Mouse (Mus musculus) MEL (cell line): ENCODE results near the gene Oasl2. TPM values are rescaled to one million over a fixed set of nuclear protein-coding genes. Genes with fewer than 3 reads are reported as not detected.
A peak's percentile ranks its signal among the peaks of the same experiment; 100 is the strongest.
"Not testable (repeated sequence)": the region's sequence is repeated elsewhere in the genome, so short reads cannot be mapped to it uniquely, and the experiment has no call there.

Source experiments
- DNase-seq: peaks from one replicate; pipeline ENCODE4 v3.0.0; 2011; ENCODE audit warnings: low read depth, low spot score
- H3K27ac ChIP-seq: 2 replicates; pipeline ENCODE4 v1.5.1; 2012; ENCODE audit warnings: low read depth, mild to moderate bottlenecking, control low read depth, low read length, moderate library complexity; ENCODE audit not compliant: control insufficient read depth
- H3K27me3 ChIP-seq, 2 experiments: fragments of 150-350 bp in 1 of 2; sonication (generic) in 1 of 2; 2 replicates each; pipeline ENCODE4 v1.6.1; 2012; ENCODE audit warnings: low read length in 2 of 2, mild to moderate bottlenecking in 2 of 2, improper control_type of control experiment in 1 of 2, moderate library complexity in 1 of 2; ENCODE audit not compliant: insufficient read depth in 2 of 2, control insufficient read depth in 1 of 2
- H3K36me3 ChIP-seq, 2 experiments: 2 replicates each; pipeline ENCODE4 v1.6.1; 2012 to 2014; ENCODE audit warnings: low read length in 2 of 2, improper control_type of control experiment in 1 of 2, inconsistent platforms in 1 of 2, mild to moderate bottlenecking in 1 of 2; ENCODE audit not compliant: insufficient read depth in 2 of 2, control insufficient read depth in 1 of 2
- H3K4me1 ChIP-seq, 2 experiments: fragments of 150-350 bp in 1 of 2; sonication (generic) in 1 of 2; 2 replicates each; pipeline ENCODE4 v1.6.1; 2012; ENCODE audit warnings: low read length in 2 of 2, improper control_type of control experiment in 1 of 2, mild to moderate bottlenecking in 1 of 2; ENCODE audit not compliant: insufficient read depth in 2 of 2, control insufficient read depth in 1 of 2
- H3K4me3 ChIP-seq, 2 experiments: fragments of 150-350 bp in 1 of 2; sonication (generic) in 1 of 2; 2 replicates each; pipeline ENCODE4 v1.5.1; 2012; ENCODE audit warnings: low read depth in 2 of 2, low read length in 2 of 2, mild to moderate bottlenecking in 2 of 2, moderate library complexity in 2 of 2, control low read depth in 1 of 2, improper control_type of control experiment in 1 of 2; ENCODE audit not compliant: control insufficient read depth in 1 of 2, insufficient read depth in 1 of 2
- H3K79me2 ChIP-seq: 2 replicates; pipeline ENCODE4 v1.6.1; 2012; ENCODE audit warnings: mild to moderate bottlenecking, low read length, moderate library complexity; ENCODE audit not compliant: control insufficient read depth, poor library complexity, insufficient read depth
- H3K9ac ChIP-seq: 2 replicates; pipeline ENCODE4 v1.6.1; 2012; ENCODE audit warnings: low read depth, mild to moderate bottlenecking, control low read depth, low read length, moderate library complexity; ENCODE audit not compliant: control insufficient read depth, poor library complexity, severe bottlenecking
- H3K9me3 ChIP-seq: fragments of 150-350 bp; sonication (generic); replicated peaks from 2 replicates; pipeline ENCODE4 v1.6.1; 2012; ENCODE audit warnings: mild to moderate bottlenecking, low read length, improper control_type of control experiment, moderate library complexity; ENCODE audit not compliant: insufficient read depth
- BHLHE40 ChIP-seq: IDR thresholded peaks from 2 replicates; pipeline ENCODE4 v1.6.1; 2012; ENCODE audit warnings: low read depth, mild to moderate bottlenecking, inconsistent platforms, low read length, improper control_type of control experiment, borderline replicate concordance
- ETS1 ChIP-seq: IDR thresholded peaks from 2 replicates; pipeline ENCODE4 v1.6.1; 2012; ENCODE audit warnings: low read depth, mild to moderate bottlenecking, inconsistent platforms, low read length, improper control_type of control experiment, moderate library complexity
- GATA1 ChIP-seq: IDR thresholded peaks from 2 replicates; pipeline ENCODE4 v1.6.1; 2011; ENCODE audit warnings: low read depth, low read length, improper control_type of control experiment
- HCFC1 ChIP-seq: IDR thresholded peaks from 2 replicates; pipeline ENCODE4 v1.6.1; 2012; ENCODE audit warnings: low read depth, mild to moderate bottlenecking, inconsistent platforms, low read length, improper control_type of control experiment, moderate library complexity
- KAT2A ChIP-seq: conservative IDR thresholded peaks from 2 replicates; pipeline ENCODE4 v1.6.1; 2012; ENCODE audit warnings: low read depth, low read length, improper control_type of control experiment, inconsistent platforms
- MAFK ChIP-seq: IDR thresholded peaks from 2 replicates; pipeline ENCODE4 v1.6.1; 2011; ENCODE audit warnings: low read depth, mild to moderate bottlenecking, low read length, improper control_type of control experiment, borderline replicate concordance
- MYB ChIP-seq: IDR thresholded peaks from 2 replicates; pipeline ENCODE4 v1.6.1; 2011; ENCODE audit warnings: mild to moderate bottlenecking, low read depth, low read length, improper control_type of control experiment
- RCOR1 ChIP-seq: IDR thresholded peaks from 2 replicates; pipeline ENCODE4 v1.6.1; 2012; ENCODE audit warnings: low read depth, mild to moderate bottlenecking, inconsistent platforms, low read length, improper control_type of control experiment
- SIN3A ChIP-seq: IDR thresholded peaks from 2 replicates; pipeline ENCODE4 v1.6.1; 2012; ENCODE audit warnings: low read length, improper control_type of control experiment, inconsistent platforms
- TBP ChIP-seq: IDR thresholded peaks from 2 replicates; pipeline ENCODE4 v1.8.0; 2011; ENCODE audit warnings: low read depth, low read length, improper control_type of control experiment
- USF1 ChIP-seq: IDR thresholded peaks from 2 replicates; pipeline ENCODE4 v1.6.1; 2014; ENCODE audit warnings: low read depth, mild to moderate bottlenecking, inconsistent platforms, low read length, improper control_type of control experiment, moderate library complexity
- polyA plus RNA-seq, 2 experiments: library from polyadenylated mRNA; stranded (reverse) in 1 of 2; unstranded in 1 of 2; fragments of >175 nt in 1 of 2; fragments of >200 nt in 1 of 2; gene quantifications; 2 replicates each; pipeline versions ENCODE4 v1.2.1 to v1.2.4; 2012; ENCODE audit warnings: low replicate concordance in 2 of 2, low read depth in 1 of 2; ENCODE audit not compliant: insufficient read length in 2 of 2, insufficient read depth in 1 of 2, missing spikeins in 1 of 2
- total RNA-seq: library from RNA; depleted of rRNA; stranded (reverse); fragments of 300-350 nt; gene quantifications from 2 replicates; pipeline ENCODE4 v1.2.3, GENCODE M21; 2012

Oasl2 gene
- total and polyA plus RNA-seq, 3 experiments: 0.27 to 0.63 TPM; not detected in 1

DNA sequence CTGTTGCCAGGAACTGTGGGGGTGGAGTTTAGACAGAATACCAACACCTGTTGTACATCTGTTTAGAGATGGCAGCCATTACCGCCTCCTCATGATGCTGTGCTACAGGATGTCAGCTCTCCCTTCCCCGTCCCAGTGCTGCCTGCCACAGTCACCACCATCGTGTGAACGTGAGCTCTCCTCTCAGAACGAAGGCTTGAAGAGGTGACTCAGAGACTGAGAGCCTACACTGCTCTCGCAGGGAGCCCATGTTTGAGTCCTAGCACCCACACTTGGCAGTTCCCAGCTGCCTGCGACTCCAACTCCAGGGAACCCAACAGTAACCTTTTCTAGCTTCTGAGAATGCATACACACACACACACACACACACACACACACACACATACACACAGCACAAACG lies 18.1 kb downstream of the Oasl2 start:
- Histone ChIP-seq H3K9me3 (no peaks in the 10 kb centered on the region), H3K9ac (no peak overlapping the region), H3K4me3 (no peak overlapping the region), H3K27me3 (no peaks in the 10 kb centered on the region; a peak in 1 of 4 replicates), H3K27ac (no peak overlapping the region), H3K79me2 (no peaks in the 10 kb centered on the region), H3K36me3 (no peaks in the 10 kb centered on the region), H3K4me1 (peaks cover 0 to 10% of the 10 kb centered on the region in 2 experiments; a peak in 1 of 4 replicates)
- TF ChIP-seq MYB: no peak
- no peak for DNase-seq

DNA sequence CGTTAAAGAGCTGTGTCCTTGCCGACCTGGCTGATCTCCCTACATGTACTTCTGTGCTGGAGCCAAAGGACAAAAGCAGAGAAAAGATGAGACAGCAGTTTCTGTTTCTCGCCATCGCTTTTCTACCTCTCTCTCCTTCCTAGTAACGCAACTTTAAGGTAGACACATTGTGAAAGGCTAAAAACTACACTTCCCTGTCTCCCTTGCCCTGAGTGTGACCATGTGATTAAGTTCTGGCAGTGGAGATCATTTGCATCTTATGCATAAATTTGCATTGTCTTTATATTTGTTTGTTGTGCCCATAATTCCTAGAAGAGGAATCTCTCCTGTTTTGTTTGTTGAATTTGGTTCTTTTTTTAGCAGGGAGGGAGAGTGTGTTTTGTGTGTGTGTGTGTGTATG lies 19.1 kb downstream of the Oasl2 start:
- Histone ChIP-seq H3K4me1 (peaks cover 0 to 16% of the 10 kb centered on the region in 2 experiments; a peak in 1 of 4 replicates), H3K36me3 (no peaks in the 10 kb centered on the region), H3K4me3 (no peak overlapping the region), H3K9me3 (no peaks in the 10 kb centered on the region), H3K27me3 (no peaks in the 10 kb centered on the region), H3K79me2 (no peaks in the 10 kb centered on the region), H3K9ac (no peak overlapping the region), H3K27ac (no peak overlapping the region)
- TF ChIP-seq USF1 (peak; percentile 68), SIN3A (no peak), HCFC1 (peak; percentile 73)
- DNase-seq: no peak

DNA sequence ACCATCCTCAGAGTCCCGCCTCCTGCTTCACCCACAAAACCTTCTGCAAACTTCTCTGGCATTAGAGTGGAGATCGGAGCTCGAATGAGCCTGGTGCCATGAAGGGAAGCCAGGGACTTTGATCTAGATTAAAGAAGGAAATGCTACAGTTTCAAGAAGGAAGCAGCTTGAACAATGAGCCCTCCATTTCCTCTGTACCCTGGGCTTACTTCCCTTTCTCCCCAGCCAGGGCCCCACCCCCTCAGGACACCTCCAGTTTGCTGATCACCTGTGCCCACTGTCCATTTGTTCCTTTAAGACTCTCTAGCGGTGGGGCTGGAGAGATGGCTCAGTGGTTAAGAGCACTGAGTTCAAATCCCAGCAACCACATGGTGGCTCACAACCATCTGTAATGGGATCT lies 20.0 kb downstream of the Oasl2 start:
- Histone ChIP-seq H3K27me3 (no peaks in the 10 kb centered on the region), H3K9me3 (no peaks in the 10 kb centered on the region), H3K4me3 (no peak overlapping the region), H3K36me3 (no peaks in the 10 kb centered on the region), H3K9ac (no peak overlapping the region), H3K4me1 (peaks cover 0 to 17% of the 10 kb centered on the region in 2 experiments; a peak in 1 of 4 replicates), H3K27ac (no peak overlapping the region), H3K79me2 (no peaks in the 10 kb centered on the region; the same call in 1 of the 2 replicates)
- DNase-seq: no peak
- TF ChIP-seq MAFK (no peak), GATA1 (no peak), RCOR1 (no peak), SIN3A (no peak), HCFC1 (no peak), TBP (no peak), ETS1 (no peak), KAT2A (no peak), BHLHE40 (no peak)

DNA sequence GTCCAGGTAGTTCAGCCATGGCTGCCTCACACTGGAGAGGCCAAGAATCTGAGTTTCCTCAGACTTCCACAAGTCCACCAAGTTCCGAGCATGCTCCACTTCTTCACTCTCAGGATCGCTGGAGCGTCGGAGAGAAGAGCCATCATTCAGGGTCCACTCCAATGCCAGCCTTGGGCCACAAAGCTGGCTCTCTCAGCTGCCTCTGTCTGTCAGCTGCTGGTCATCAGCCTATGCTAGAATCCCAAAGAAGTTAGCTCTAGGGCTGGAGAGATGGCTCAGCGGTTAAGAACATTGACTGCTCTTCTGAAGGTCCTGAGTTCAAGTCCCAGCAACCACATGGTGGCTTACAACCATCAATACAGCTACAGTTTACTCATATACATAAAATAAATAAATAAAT lies 20.6 kb downstream of the Oasl2 start:
- not testable (repeated sequence) for H3K27ac ChIP-seq, DNase-seq, H3K9ac ChIP-seq, H3K27me3 ChIP-seq, H3K79me2 ChIP-seq, H3K36me3 ChIP-seq, H3K4me3 ChIP-seq, H3K9me3 ChIP-seq
- peaks cover 0 to 17% of the 10 kb centered on the region in 2 experiments; a peak in 1 of 4 replicates for H3K4me1 ChIP-seq
